Mouse (Mus musculus) heart, adult 2 months (tissue): ENCODE measurements around the gene Ruvbl2.

Source experiments
- CTCF ChIP-seq: fragments of 200-600 bp; IDR thresholded peaks from 2 replicates; pipeline ENCODE4 v1.8.1; 2022; ENCODE audit warnings: antibody characterized with exemption, mild to moderate bottlenecking, moderate library complexity
- EP300 ChIP-seq: fragments of 200-500 bp; IDR thresholded peaks from 2 replicates; pipeline ENCODE4 v1.6.1; 2011; ENCODE audit warnings: low read depth, low read length, control low read depth; ENCODE audit not compliant: insufficient read depth
- POLR2A ChIP-seq: fragments of 200-500 bp; IDR thresholded peaks from 2 replicates; pipeline ENCODE4 v1.6.1; 2011; ENCODE audit warnings: mild to moderate bottlenecking, low read depth, low read length, control low read depth; ENCODE audit not compliant: insufficient read depth

DNA sequence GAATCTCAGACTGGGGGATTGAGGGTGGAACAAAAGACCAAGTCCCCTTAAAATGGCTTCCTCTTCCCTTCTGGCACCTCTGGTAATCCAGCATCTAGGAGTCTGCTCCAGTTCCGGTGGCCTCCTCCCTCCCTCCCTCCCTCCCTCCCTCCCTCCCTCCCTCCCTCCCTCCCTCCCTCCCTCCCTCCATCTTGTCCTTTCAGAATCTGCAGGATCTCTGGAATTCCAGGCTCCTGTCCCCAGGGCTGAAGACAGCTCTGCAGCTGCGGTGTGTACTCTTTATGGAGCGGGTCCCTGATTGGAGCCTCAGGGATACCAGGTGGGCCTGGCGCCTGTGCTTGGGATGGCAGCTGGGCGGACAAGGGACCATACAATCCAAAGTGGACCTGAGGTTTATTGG is 23.4 kb upstream of the Ruvbl2 start:
- TF ChIP-seq POLR2A, result no peak
- TF ChIP-seq CTCF, result no peak
- TF ChIP-seq EP300, result no peak
